Mouse (Mus musculus): ENCODE results near the gene Dpp7.
A peak's percentile ranks its signal among the peaks of the same experiment; 100 is the strongest.

Gene Dpp7

GRCm38 (mm10) chr2:25310180-25310579, 46.0 kb downstream of the Dpp7 start:
- DNase-seq = peak; percentile 71

DNA sequence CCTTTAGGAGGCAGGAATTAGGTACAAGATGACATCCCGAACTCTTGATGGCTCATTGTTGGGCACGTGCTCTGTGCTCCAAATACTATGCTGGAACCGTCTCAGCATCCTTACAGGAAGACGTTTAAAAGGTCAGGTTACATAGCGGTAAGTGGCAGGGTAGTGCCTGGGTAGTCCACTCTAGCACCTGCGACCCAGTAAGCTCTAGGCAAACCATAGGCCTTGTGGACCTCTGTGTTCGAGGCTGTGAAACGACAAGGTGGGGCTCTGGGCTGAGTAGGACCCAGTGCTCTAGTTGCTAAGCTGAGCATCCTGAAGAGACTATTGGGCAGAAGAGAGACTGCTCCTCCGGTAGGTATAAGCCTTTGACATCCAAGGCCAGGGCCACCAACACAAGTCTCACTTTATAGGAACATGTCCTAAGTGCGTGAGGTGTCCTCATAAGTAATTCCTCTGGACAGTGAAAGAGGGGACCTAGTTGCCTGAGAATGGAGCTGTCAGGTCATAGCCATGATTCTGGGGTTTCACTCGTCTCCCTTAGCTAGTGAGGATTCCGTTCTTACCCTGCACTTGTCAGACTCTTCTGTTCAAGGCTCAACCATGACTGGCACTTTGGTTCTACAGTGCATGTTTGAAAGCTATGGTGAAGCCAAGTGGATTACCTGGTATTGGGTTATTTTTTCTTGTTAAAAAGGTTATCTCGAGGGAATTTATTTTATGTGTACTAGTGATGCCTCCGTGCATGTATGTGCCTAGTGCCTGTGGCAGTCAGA, 50.4 kb downstream of the Dpp7 start:
- DNase-seq = peak; percentile 68

DNA sequence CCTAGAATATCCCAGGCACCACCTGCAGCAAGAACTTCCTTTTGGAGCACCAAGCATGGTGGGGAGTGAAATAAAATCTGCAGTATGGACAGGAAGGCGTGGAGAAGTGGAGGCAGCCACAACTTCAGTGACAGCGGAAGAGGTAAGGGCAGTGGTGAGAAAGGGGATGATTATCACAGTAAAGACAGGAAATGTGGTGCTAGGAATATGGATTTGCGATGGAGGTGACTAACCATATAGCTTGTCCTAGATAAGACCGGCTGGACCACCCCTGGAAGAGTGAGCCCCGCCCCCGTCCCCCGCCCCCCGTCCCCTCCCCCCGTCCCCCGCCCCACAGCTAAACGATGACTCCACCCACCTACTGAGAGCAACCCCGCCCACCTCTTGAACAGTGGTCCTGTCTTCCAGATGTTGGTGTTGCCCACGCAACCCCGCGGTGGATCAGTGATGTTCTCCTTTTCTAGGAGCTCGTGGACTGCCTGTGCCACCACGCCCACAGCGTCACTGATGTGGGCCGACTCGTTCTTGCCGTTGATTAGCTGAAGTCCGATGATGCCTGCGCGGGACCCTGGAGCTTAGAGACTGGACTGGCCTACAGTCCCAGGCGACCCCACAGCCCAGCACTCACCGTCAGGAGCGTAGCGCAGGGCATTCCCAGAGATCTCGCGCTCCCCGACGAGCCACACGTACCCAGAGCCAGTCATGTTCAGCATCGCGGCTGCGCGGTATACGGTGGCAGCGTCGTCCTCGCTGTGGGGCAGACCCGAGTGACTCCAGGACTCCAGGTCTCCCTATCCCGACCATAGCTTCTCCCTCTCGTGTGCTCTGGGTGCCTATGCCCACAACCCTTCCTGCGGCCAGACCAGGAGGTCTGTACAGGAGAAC, 51.3 kb downstream of the Dpp7 start:
- peak; percentile 88 for DNase-seq

GRCm38 (mm10) chr2:25303931-25304656, 52.1 kb downstream of the Dpp7 start:
- no peak for DNase-seq

DNA sequence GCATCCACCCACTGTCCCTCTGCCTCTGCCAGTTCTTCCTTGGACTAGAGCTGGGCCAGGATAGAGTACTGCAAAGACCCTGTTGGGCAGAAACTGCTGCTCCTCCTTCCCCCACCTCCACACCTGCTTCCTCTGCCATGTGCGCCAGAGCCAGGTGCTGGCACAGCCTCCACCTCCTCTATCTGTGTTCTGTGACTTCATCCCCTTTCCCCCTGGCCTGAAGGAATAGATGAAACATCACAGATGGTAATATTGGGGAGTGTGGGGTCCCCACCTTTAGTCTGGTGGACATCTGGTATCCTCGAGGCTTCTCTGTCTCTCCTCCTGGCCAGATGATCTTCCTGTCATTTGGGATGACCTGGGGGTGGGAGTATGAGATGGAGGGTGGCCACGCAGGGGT, 52.7 kb downstream of the Dpp7 start:
- no peak for DNase-seq
